Mouse (Mus musculus): ENCODE measurements at regions not wholly inside any gene's neighbourhood (a gene's known extent, or its start where the extent isn't known, plus 50 kb on each side); places are given as distances from the start of the nearest gene placed in this dataset.

DNA sequence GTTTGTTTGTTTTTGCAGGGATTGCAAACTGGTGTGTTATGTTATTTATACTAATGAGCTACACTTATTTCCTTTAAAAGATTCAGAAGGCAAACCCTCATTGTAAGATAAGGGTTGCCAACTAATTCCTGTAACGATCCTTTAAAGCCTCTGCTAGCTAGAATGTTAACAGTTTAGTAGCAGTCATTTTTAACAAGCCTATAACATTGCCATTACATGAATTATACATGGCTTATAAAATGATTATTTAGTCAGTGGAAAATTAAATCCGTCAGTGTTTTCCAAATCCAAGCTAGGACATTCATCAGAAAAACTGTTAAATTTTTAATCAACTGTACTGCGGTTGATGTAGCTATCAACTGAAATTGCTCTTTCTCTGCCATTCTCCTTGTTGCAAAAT, 358.1 kb downstream of the Gm16223 start:
- TF ChIP-seq CTCF (IDR thresholded peaks at IDR 0.05; ENCODE audit: low read depth, low read length) = no peak
- TF ChIP-seq GATA1 (IDR thresholded peaks at IDR 0.05; ENCODE audit: borderline replicate concordance, low read length) = no peak
- no peak for TF ChIP-seq TAL1 (conservative IDR thresholded peaks at IDR 0.05; ENCODE audit: low read depth, low read length)
- no peak for TF ChIP-seq POLR2AphosphoS5 (IDR thresholded peaks at IDR 0.05; ENCODE audit: insufficient replicate concordance, low read depth, low read length)
- TF ChIP-seq GATA2 (IDR thresholded peaks at IDR 0.05; ENCODE audit: borderline replicate concordance, low read depth, low read length) = no peak
